Mouse (Mus musculus): Measurements from ENCODE around the gene Ifi27l2a. TPM values are rescaled to one million over a fixed set of nuclear protein-coding genes. Genes with fewer than 3 reads are reported as not detected.

Gene Ifi27l2a
- total and polyA plus RNA-seq, 3 experiments = 81.1 to 262 (median 133) TPM

GRCm38 (mm10) chr12:103393528-103393927 is 50.0 kb downstream of the Ifi27l2a start:
- Histone ChIP-seq H3K27ac (ENCODE audit: insufficient read depth, low read depth) (no peak overlapping the region), H3K4me1 (ENCODE audit: control insufficient read depth in 1 of 2, insufficient read depth in 2 of 2) (peaks cover 4 to 37% of the 10 kb centered on the region in 2 experiments; a peak in 3 of 4 replicates), H3K9me3 (replicated peaks; ENCODE audit: low read length) (no peaks in the 10 kb centered on the region), H3K4me2 (ENCODE audit: insufficient read depth, low read depth, poor library complexity, severe bottlenecking) (no peak overlapping the region), H3K9ac (ENCODE audit: insufficient read depth, low read depth) (no peak overlapping the region), H3K4me3 (replicated peaks in 1 of 3; ENCODE audit: low read depth in 2 of 3, low read length in 2 of 3, poor library complexity in 1 of 3) (no peak overlapping the region), H3K79me2 (replicated peaks; ENCODE audit: control insufficient read depth, extremely low read depth, insufficient read depth, poor library complexity, severe bottlenecking) (no peaks in the 10 kb centered on the region; the same call in 1 of the 2 replicates), H3K36me3 (replicated peaks in 1 of 2; ENCODE audit: control insufficient read depth in 1 of 2, insufficient read depth in 1 of 2, low read length in 1 of 2) (peaks cover 0 to 30% of the 10 kb centered on the region in 2 experiments), H3K27me3 (replicated peaks) (no peaks in the 10 kb centered on the region)
- DNase-seq (ENCODE audit: extremely low read depth) = no peak
- in situ Hi-C loops (cut with MboI; ENCODE audit: low pct_ligation_motif_present, low pct_unique_long_range_greater_than_20kb, low sequenced_read_pairs) = no loop called here
- dilution Hi-C loops (cut with MboI; ENCODE audit: extremely low pct_ligation_motif_present, extremely low pct_unique_long_range_greater_than_20kb, low sequenced_read_pairs) = no loop called here
- no peak for TF ChIP-seq POLR2AphosphoS2 (IDR thresholded peaks at IDR 0.05; ENCODE audit: low read depth, low read length)
- no peak for TF ChIP-seq USF1 (IDR thresholded peaks at IDR 0.05; ENCODE audit: low read depth, low read length)
- TF ChIP-seq MXI1 (IDR thresholded peaks at IDR 0.05; ENCODE audit: low read depth, low read length) = no peak
- TF ChIP-seq GABPA (IDR thresholded peaks at IDR 0.05; ENCODE audit: insufficient replicate concordance, low read depth, low read length) = no peak

Other genes with a start within 250 kb of the Ifi27l2a start
- gene Prima1, start 201.5 kb downstream of the Ifi27l2a start, total RNA-seq (2012; rRNA removed) = not detected in 2 replicates
- gene Prima1, start 201.5 kb downstream of the Ifi27l2a start, total RNA-seq (2014; rRNA removed) = not detected in 2 replicates
- gene Prima1, start 201.5 kb downstream of the Ifi27l2a start, polyA plus RNA-seq (2012; ENCODE audit: insufficient read length, low read depth) = not detected in 2 replicates
- not detected in 2 replicates for gene Fam181a, start 132.7 kb downstream of the Ifi27l2a start, total RNA-seq (2012; rRNA removed)
- gene Fam181a, start 132.7 kb downstream of the Ifi27l2a start, total RNA-seq (2014; rRNA removed) = not detected in 2 replicates
- not detected in 2 replicates for gene Fam181a, start 132.7 kb downstream of the Ifi27l2a start, polyA plus RNA-seq (2012; ENCODE audit: insufficient read length, low read depth)
- gene Asb2, start 87.7 kb downstream of the Ifi27l2a start, total RNA-seq (2012; rRNA removed) = 4.1 and 5.5 TPM in 2 replicates
- 5.3 and 6.2 TPM in 2 replicates for gene Asb2, start 87.7 kb downstream of the Ifi27l2a start, total RNA-seq (2014; rRNA removed)
- 2.7 and 3.0 TPM in 2 replicates for gene Asb2, start 87.7 kb downstream of the Ifi27l2a start, polyA plus RNA-seq (2012; ENCODE audit: insufficient read length, low read depth)
- 5.4 and 11.5 TPM in 2 replicates for gene Otub2, start 55.0 kb downstream of the Ifi27l2a start, total RNA-seq (2012; rRNA removed)
- 6.8 and 7.6 TPM in 2 replicates for gene Otub2, start 55.0 kb downstream of the Ifi27l2a start, total RNA-seq (2014; rRNA removed)
- 3.0 and 3.1 TPM in 2 replicates for gene Otub2, start 55.0 kb downstream of the Ifi27l2a start, polyA plus RNA-seq (2012; ENCODE audit: insufficient read length, low read depth)
- 0.34 and 1.2 TPM in 2 replicates for gene 9330161L09Rik, start 35.9 kb downstream of the Ifi27l2a start, total RNA-seq (2012; rRNA removed)
- gene 9330161L09Rik, start 35.9 kb downstream of the Ifi27l2a start, total RNA-seq (2014; rRNA removed) = 0.24 and 0.50 TPM in 2 replicates
- 0.33 and 0.54 TPM in 2 replicates for gene 9330161L09Rik, start 35.9 kb downstream of the Ifi27l2a start, polyA plus RNA-seq (2012; ENCODE audit: insufficient read length, low read depth)
- gene Ddx24, start 17.9 kb downstream of the Ifi27l2a start, total RNA-seq (2012; rRNA removed) = 76.2 and 91.3 TPM in 2 replicates
- 83.0 and 87.9 TPM in 2 replicates for gene Ddx24, start 17.9 kb downstream of the Ifi27l2a start, total RNA-seq (2014; rRNA removed)
- 125 and 150 TPM in 2 replicates for gene Ddx24, start 17.9 kb downstream of the Ifi27l2a start, polyA plus RNA-seq (2012; ENCODE audit: insufficient read length, low read depth)
- gene Ifi27, start 9.5 kb downstream of the Ifi27l2a start, total RNA-seq (2012; rRNA removed) = 143 and 198 TPM in 2 replicates
- gene Ifi27, start 9.5 kb downstream of the Ifi27l2a start, total RNA-seq (2014; rRNA removed) = 135 and 150 TPM in 2 replicates
- 132 and 142 TPM in 2 replicates for gene Ifi27, start 9.5 kb downstream of the Ifi27l2a start, polyA plus RNA-seq (2012; ENCODE audit: insufficient read length, low read depth)
- gene Ifi27l2b, start 13.5 kb upstream of the Ifi27l2a start, total RNA-seq (2012; rRNA removed) = not detected in 2 replicates
- not detected in 2 replicates for gene Ifi27l2b, start 13.5 kb upstream of the Ifi27l2a start, total RNA-seq (2014; rRNA removed)
- gene Ifi27l2b, start 13.5 kb upstream of the Ifi27l2a start, polyA plus RNA-seq (2012; ENCODE audit: insufficient read length, low read depth) = not detected in 2 replicates
- 0.34 and 0.38 TPM in 2 replicates for gene Ppp4r4, start 88.6 kb upstream of the Ifi27l2a start, total RNA-seq (2012; rRNA removed)
- 0.54 and 0.68 TPM in 2 replicates for gene Ppp4r4, start 88.6 kb upstream of the Ifi27l2a start, total RNA-seq (2014; rRNA removed)
- gene Ppp4r4, start 88.6 kb upstream of the Ifi27l2a start, polyA plus RNA-seq (2012; ENCODE audit: insufficient read length, low read depth) = 0.42 and 1.7 TPM in 2 replicates
- not detected in 2 replicates for gene Serpina10, start 187.8 kb upstream of the Ifi27l2a start, total RNA-seq (2012; rRNA removed)
- gene Serpina10, start 187.8 kb upstream of the Ifi27l2a start, total RNA-seq (2014; rRNA removed) = not detected in 2 replicates
- gene Serpina10, start 187.8 kb upstream of the Ifi27l2a start, polyA plus RNA-seq (2012; ENCODE audit: insufficient read length, low read depth) = not detected in 2 replicates
- not detected in 2 replicates for gene Serpina6, start 213.5 kb upstream of the Ifi27l2a start, total RNA-seq (2012; rRNA removed)
- not detected in 2 replicates for gene Serpina6, start 213.5 kb upstream of the Ifi27l2a start, total RNA-seq (2014; rRNA removed)
- not detected in 2 replicates for gene Serpina6, start 213.5 kb upstream of the Ifi27l2a start, polyA plus RNA-seq (2012; ENCODE audit: insufficient read length, low read depth)
- gene Serpina16, start 232.5 kb upstream of the Ifi27l2a start, total RNA-seq (2012; rRNA removed) = not detected in 2 replicates
- gene Serpina16, start 232.5 kb upstream of the Ifi27l2a start, total RNA-seq (2014; rRNA removed) = not detected in 2 replicates
- gene Serpina16, start 232.5 kb upstream of the Ifi27l2a start, polyA plus RNA-seq (2012; ENCODE audit: insufficient read length, low read depth) = not detected in 2 replicates